Mouse (Mus musculus) hindbrain, embryonic 13.5 days (tissue): ENCODE data around the gene Tpcn1. TPM values are rescaled to one million over a fixed set of nuclear protein-coding genes. Genes with fewer than 3 reads are reported as not detected.

Experiments used
- ATAC-seq: fragments of 200-750 bp; cut with Nextera tagmentation; 2 replicates; pipeline ENCODE4 v1.8.0; 2017; ENCODE audit warnings: moderate TSS enrichment; ENCODE audit not compliant: low FRiP score
- H3K27ac ChIP-seq: fragments of 300-500 bp; sonication (generic); 2 replicates; pipeline ENCODE4 v1.5.1; 2015; ENCODE audit warnings: inconsistent platforms, mild to moderate bottlenecking, moderate library complexity
- H3K27me3 ChIP-seq: fragments of 300-500 bp; sonication (generic); 2 replicates; pipeline ENCODE4 v1.6.1; 2015; ENCODE audit warnings: mild to moderate bottlenecking, inconsistent platforms
- H3K36me3 ChIP-seq: fragments of 300-500 bp; sonication (generic); 2 replicates; pipeline ENCODE4 v1.6.1; 2015; ENCODE audit warnings: mild to moderate bottlenecking, inconsistent platforms
- H3K4me1 ChIP-seq: fragments of 300-500 bp; sonication (generic); replicated peaks from 2 replicates; pipeline ENCODE4 v1.6.1; 2015; ENCODE audit warnings: inconsistent platforms
- H3K4me2 ChIP-seq: fragments of 300-500 bp; sonication (generic); 2 replicates; pipeline ENCODE4 v1.6.1; 2015; ENCODE audit warnings: inconsistent platforms, mild to moderate bottlenecking, moderate library complexity
- H3K4me3 ChIP-seq: fragments of 300-500 bp; sonication (generic); 2 replicates; pipeline ENCODE4 v1.5.1; 2015; ENCODE audit warnings: mild to moderate bottlenecking, inconsistent platforms
- H3K9ac ChIP-seq: fragments of 300-500 bp; sonication (generic); 2 replicates; pipeline ENCODE4 v1.6.1; 2015; ENCODE audit warnings: mild to moderate bottlenecking, inconsistent platforms
- H3K9me3 ChIP-seq: fragments of 300-500 bp; sonication (generic); 2 replicates; pipeline ENCODE4 v1.6.1; 2016; ENCODE audit warnings: inconsistent platforms
- WGBS: fragments of 180-500 bp; shearing (Covaris S2); methylation state at CpG from one replicate; pipeline ENCODE4 v1.1.7; 2015; 5-methylcytosine and 5-hydroxymethylcytosine counted together
- polyA plus RNA-seq: library from polyadenylated mRNA; unstranded; fragments of >200 nt; fragmentation: Nextera tagmentation; extraction: Ambion mirVana; gene quantifications from 2 replicates; pipeline ENCODE4 v1.2.1, GENCODE M21; 2015

The Tpcn1 gene
- polyA plus RNA-seq, 1 experiment from 2014 or later, result 18.7 TPM

DNA sequence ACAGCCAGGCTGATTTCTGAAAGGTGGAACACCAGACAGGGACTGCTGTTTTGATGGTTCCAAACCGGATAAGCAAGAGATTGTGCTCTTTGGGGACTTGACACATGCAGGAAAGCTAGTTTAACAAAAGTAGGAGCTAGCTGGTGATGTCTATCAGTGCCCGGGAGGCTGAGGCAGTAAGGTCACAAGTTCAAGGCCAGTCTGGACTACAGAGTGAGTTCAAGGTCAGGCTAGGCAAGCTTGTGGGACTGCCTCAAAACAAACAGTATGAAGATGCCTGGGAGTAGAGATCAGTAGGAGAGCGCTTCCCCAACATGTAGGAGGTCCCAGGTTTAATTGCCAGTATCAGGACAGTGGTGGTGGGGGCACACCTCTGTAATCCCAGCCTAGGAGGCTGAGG is 91.4 kb downstream of the Tpcn1 start:
- H3K36me3 ChIP-seq, result peaks cover 53% of the 10 kb centered on the region
- H3K9ac ChIP-seq, result no peak overlapping the region
- H3K4me2 ChIP-seq, result no peak overlapping the region
- H3K27ac ChIP-seq, result no peak overlapping the region
- no peak overlapping the region for H3K4me3 ChIP-seq
- no peak for ATAC-seq
- H3K9me3 ChIP-seq, result no peaks in the 10 kb centered on the region
- H3K27me3 ChIP-seq, result no peaks in the 10 kb centered on the region
- peaks cover 27% of the 10 kb centered on the region for H3K4me1 ChIP-seq
- WGBS, result 94% methylated on average over 3 of the region's 3 CpGs

DNA sequence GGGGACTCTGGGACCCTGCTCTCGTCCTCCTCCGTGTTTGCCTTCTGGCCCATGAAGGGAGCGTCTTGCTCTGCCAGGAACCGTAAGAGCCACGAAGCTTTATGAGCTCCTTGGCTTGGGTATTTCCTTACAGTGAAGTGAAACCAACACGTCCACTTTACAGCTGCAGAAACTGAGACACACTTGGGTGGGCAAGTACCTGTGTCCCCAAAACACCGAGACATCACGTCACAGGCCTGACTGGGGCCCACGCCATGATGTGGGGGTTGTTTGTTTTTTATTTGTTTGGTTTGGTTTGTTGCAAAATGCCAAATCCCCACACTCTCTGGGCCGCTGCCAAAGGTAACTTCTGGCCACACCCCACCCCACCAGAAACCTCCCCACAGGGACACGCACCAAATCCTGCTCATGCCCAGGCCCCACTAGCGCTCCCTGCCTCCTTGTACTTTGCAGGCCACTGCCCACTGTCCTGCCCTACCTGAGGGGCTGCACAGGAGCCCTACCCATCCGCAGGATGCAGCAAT is 92.7 kb downstream of the Tpcn1 start:
- Histone ChIP-seq H3K9ac (0 out of 2 replicates have a peak overlapping the region, but pooled peaks have one; percentile 8), H3K4me2 (no peak overlapping the region), H3K4me1 (peaks cover 26% of the 10 kb centered on the region; the same call in 1 of the 2 replicates), H3K27me3 (no peaks in the 10 kb centered on the region), H3K9me3 (no peaks in the 10 kb centered on the region), H3K36me3 (peaks cover 59% of the 10 kb centered on the region), H3K27ac (no peak overlapping the region), H3K4me3 (no peak overlapping the region)
- no peak for ATAC-seq
- WGBS, result 94% methylated on average over 13 of the region's 13 CpGs

DNA sequence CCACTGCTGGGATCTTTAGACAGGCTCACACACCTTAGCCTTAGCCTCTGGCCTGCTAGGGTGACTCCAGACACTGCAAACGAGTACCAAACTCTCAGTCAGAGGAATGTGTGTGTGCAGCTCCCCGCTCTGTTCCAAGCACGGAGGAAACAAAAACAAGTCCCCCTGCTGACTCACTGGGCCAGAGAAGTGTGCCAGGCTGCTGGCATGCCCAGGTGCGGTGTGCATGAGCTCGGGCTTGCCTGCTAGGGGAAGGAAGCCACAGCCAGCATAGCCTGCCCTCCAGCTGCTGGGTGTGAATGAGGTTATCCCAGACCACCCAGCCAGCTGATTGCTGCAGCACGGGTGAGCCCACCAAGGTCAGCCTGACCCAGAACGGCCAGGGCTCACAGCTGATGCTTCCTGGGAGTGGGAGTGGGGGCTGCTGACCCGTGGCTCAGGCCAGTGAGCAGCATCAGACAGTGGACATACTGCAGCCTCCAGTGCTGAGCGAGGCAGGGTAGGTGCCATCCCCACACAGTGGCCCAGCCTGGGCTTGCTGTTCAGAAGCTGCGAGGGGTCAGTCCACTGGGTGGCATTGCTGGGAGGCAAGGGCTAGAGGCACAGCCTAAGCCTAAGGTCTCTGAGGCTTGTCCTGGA is 93.3 kb downstream of the Tpcn1 start:
- ATAC-seq, result no peak
- Histone ChIP-seq H3K27me3 (no peaks in the 10 kb centered on the region), H3K4me2 (no peak overlapping the region), H3K27ac (no peak overlapping the region), H3K4me3 (no peak overlapping the region), H3K9ac (0 out of 2 replicates have a peak overlapping the region, but pooled peaks have one; percentile 8), H3K36me3 (peaks cover 61% of the 10 kb centered on the region), H3K4me1 (peaks cover 30% of the 10 kb centered on the region; the same call in 1 of the 2 replicates), H3K9me3 (no peaks in the 10 kb centered on the region)
- 80% methylated on average over 10 of the region's 10 CpGs for WGBS

DNA sequence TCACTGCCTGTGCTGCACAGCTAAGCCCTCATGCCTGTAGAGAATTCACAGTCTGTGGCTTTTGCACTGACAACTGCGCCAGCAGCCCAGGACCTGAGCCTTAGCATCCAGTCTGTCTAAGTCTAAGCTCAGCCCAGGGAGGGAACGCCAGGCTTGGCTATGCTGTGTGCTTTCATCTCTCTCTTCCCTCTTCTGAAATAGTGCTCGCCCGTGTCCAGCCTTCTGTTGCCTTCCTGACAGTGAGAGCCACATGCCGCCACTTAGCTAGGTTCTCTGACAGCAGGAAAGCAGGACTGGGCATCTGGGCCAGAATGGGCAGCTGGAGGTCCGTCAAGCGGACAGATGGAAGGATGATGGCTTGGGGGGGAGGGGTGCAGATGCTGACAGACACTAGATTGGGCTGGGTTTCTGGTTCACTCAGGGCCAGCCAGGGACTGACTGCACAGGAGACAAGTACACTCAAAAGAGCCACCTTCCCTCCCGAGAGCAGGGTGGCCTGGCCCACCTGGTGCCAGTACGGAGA is 94.5 kb downstream of the Tpcn1 start:
- no peak for ATAC-seq
- Histone ChIP-seq H3K4me2 (no peak overlapping the region), H3K9ac (peak overlapping the region; percentile 35; the same call in 1 of the 2 replicates), H3K27ac (0 out of 2 replicates have a peak overlapping the region, but pooled peaks have one; percentile 6), H3K4me1 (peaks cover 30% of the 10 kb centered on the region; the same call in 1 of the 2 replicates), H3K27me3 (no peaks in the 10 kb centered on the region), H3K36me3 (peaks cover 66% of the 10 kb centered on the region), H3K9me3 (no peaks in the 10 kb centered on the region), H3K4me3 (no peak overlapping the region)
- WGBS, result 66% methylated on average over 9 of the region's 9 CpGs

DNA sequence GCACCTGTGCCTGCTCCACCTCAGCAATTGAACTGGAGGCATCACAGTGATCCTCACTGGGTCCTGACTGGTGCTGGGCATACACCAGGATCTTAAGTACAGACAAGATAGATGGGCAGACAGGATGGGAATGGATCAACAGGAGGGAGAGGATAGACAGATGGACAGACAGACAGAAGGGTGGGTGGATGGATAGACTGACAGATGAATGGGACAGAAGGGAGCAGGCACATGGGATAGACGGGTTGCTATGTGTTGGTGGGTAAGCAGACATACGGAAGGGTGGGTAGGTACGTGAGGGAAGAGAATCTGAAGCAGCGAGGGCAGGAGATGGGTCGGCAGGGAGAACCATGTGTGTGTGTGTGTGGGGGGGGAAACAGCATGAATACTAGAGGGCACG is 95.0 kb downstream of the Tpcn1 start:
- H3K27ac ChIP-seq, result no peak overlapping the region
- WGBS, result 90% methylated on average over 6 of the region's 6 CpGs
- no peaks in the 10 kb centered on the region for H3K27me3 ChIP-seq
- peaks cover 30% of the 10 kb centered on the region; the same call in 1 of the 2 replicates for H3K4me1 ChIP-seq
- no peak overlapping the region for H3K4me3 ChIP-seq
- H3K36me3 ChIP-seq, result peaks cover 66% of the 10 kb centered on the region
- no peak overlapping the region for H3K4me2 ChIP-seq
- no peak for ATAC-seq
- H3K9me3 ChIP-seq, result no peaks in the 10 kb centered on the region
- H3K9ac ChIP-seq, result no peak overlapping the region

DNA sequence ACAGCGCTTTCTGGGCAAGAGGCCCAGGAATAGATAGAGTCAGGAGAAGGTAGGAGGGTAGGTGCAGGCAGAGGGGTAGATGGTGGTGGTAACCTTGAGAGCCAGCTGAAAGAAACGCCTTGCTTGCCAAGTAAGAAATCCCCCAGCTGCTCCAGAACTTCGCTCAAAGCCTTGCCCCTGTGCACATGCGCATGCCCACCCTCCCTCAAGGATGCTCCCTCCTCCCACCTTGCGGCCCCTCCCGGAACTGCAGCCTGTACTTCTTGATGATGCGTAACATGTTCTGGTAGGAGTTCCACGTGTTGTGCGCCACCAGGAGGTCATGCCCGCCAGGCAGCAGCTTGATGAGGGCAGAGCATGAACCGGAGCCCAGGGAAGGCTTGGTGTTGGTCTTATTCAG is 96.0 kb downstream of the Tpcn1 start:
- H3K9me3 ChIP-seq, result no peaks in the 10 kb centered on the region
- no peak overlapping the region for H3K4me3 ChIP-seq
- H3K4me2 ChIP-seq, result no peak overlapping the region
- H3K4me1 ChIP-seq, result peaks cover 30% of the 10 kb centered on the region; the same call in 1 of the 2 replicates
- no peaks in the 10 kb centered on the region for H3K27me3 ChIP-seq
- peaks cover 71% of the 10 kb centered on the region for H3K36me3 ChIP-seq
- no peak for ATAC-seq
- H3K27ac ChIP-seq, result no peak overlapping the region
- no peak overlapping the region for H3K9ac ChIP-seq
- 65% methylated on average over 11 of the region's 11 CpGs for WGBS

DNA sequence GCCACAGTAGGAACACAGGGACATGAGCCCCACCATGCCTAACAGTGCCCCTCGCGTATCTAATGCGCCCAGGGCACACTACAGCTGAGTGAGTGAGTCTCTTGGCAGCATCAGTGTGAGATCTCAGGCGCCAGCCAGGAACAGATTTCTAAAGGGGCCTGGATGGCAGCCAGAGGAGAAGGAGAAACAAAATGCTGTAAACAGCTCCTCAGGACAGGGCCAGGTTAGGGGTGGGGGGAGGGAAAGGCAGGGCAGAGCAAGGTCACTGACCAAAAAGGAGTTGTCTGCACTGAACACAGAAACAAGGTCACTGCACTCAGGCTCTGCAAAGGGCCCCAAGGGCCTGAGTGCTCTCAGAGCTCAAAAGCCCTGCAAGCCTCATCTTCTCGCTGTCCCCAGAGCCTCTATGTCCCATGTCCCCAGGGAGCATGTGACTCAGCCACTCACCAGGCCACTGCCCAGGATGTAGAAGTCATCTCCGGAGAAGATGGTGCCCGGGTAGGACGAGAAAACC is 97.7 kb downstream of the Tpcn1 start:
- Histone ChIP-seq H3K4me2 (no peak overlapping the region), H3K27ac (peak overlapping the region; percentile 46; the same call in 1 of the 2 replicates), H3K27me3 (no peaks in the 10 kb centered on the region), H3K4me3 (no peak overlapping the region), H3K36me3 (peaks cover 76% of the 10 kb centered on the region), H3K9ac (0 out of 2 replicates have a peak overlapping the region, but pooled peaks have one; percentile 4), H3K9me3 (no peaks in the 10 kb centered on the region), H3K4me1 (peaks cover 30% of the 10 kb centered on the region; the same call in 1 of the 2 replicates)
- 78% methylated on average over 8 of the region's 8 CpGs for WGBS
- peak; percentile 37; the same call in 1 of the 2 replicates for ATAC-seq

DNA sequence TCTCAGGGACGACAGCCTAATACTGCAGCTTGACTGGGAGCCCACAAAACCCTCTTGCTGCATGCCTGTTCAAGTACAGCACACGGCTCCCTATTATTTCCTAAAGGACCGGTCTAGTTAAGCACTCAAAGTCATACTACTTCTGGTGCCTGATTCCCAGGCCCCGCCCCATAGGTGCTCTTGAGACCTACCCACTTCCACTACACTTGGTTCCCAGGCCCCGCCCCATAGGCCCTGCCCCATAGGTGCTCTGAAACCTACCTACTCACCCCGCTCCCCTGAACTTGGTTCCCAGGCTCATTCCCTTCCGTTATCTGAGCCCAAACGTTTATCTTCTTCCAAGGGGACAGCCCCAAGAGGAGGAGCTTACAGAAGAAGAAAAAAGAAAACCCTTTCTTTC is 100.6 kb downstream of the Tpcn1 start:
- WGBS, result 88% methylated on average over 8 of the region's 8 CpGs
- H3K27ac ChIP-seq, result no peak overlapping the region
- peaks cover 9% of the 10 kb centered on the region; the same call in 1 of the 2 replicates for H3K4me1 ChIP-seq
- no peaks in the 10 kb centered on the region for H3K9me3 ChIP-seq
- no peak overlapping the region for H3K4me2 ChIP-seq
- peaks cover 79% of the 10 kb centered on the region for H3K36me3 ChIP-seq
- no peak overlapping the region for H3K9ac ChIP-seq
- no peaks in the 10 kb centered on the region for H3K27me3 ChIP-seq
- ATAC-seq, result no peak
- H3K4me3 ChIP-seq, result no peak overlapping the region

Other genes with a start within 250 kb of the Tpcn1 start
- 48.9 and 50.7 TPM in 2 replicates for gene Lhx5, start 157.0 kb downstream of the Tpcn1 start, polyA plus RNA-seq
- 6.4 and 6.7 TPM in 2 replicates for gene Sdsl, start 115.9 kb downstream of the Tpcn1 start, polyA plus RNA-seq
- gene Sds, start 112.1 kb downstream of the Tpcn1 start, polyA plus RNA-seq, result not detected in 2 replicates
- 31.8 and 32.3 TPM in 2 replicates for gene Plbd2, start 85.0 kb downstream of the Tpcn1 start, polyA plus RNA-seq
- gene Slc8b1, start 77.5 kb downstream of the Tpcn1 start, polyA plus RNA-seq, result 2.5 and 4.1 TPM in 2 replicates
- gene Iqcd, start 343 bp upstream of the Tpcn1 start, polyA plus RNA-seq, result 2.4 and 2.6 TPM in 2 replicates
- 26.2 TPM in 2 replicates for gene Rita1, start 23.9 kb upstream of the Tpcn1 start, polyA plus RNA-seq
- 44.0 and 47.7 TPM in 2 replicates for gene Ddx54, start 24.1 kb upstream of the Tpcn1 start, polyA plus RNA-seq
- 0.28 and 0.49 TPM in 2 replicates for gene Cfap73, start 45.6 kb upstream of the Tpcn1 start, polyA plus RNA-seq
- 0.14 TPM in 2 replicates for gene Rasal1, start 60.1 kb upstream of the Tpcn1 start, polyA plus RNA-seq
- 34.5 and 34.8 TPM in 2 replicates for gene Dtx1, start 123.3 kb upstream of the Tpcn1 start, polyA plus RNA-seq
- 0.14 and 0.25 TPM in 2 replicates for gene Oas2, start 161.2 kb upstream of the Tpcn1 start, polyA plus RNA-seq
- gene Oas3, start 189.0 kb upstream of the Tpcn1 start, polyA plus RNA-seq, result 0.65 and 0.69 TPM in 2 replicates
- gene Oas1e, start 206.9 kb upstream of the Tpcn1 start, polyA plus RNA-seq, result 0.35 TPM in 1 of 2 replicates, not detected in the other
- 0.54 and 0.57 TPM in 2 replicates for gene Oas1c, start 223.8 kb upstream of the Tpcn1 start, polyA plus RNA-seq